Mouse (Mus musculus) thymus, adult 2 months (tissue): Measurements from ENCODE around the gene Cldn2.

Source experiments
- CTCF ChIP-seq: fragments of 200-500 bp; IDR thresholded peaks from 2 replicates; pipeline ENCODE4 v1.5.1; 2012; ENCODE audit warnings: mild to moderate bottlenecking, control low read depth, low read length, moderate library complexity, borderline replicate concordance; ENCODE audit not compliant: control insufficient read depth, poor library complexity, insufficient read depth; ENCODE audit errors: extremely low read depth
- POLR2A ChIP-seq: fragments of 200-500 bp; IDR thresholded peaks from 2 replicates; pipeline ENCODE4 v1.6.1; 2012; ENCODE audit warnings: mild to moderate bottlenecking, low read length, control low read depth, moderate library complexity; ENCODE audit not compliant: control insufficient read depth, poor library complexity, insufficient read depth; ENCODE audit errors: extremely low read depth

GRCm38 (mm10) chrX:139779401-139779800, 21.2 kb upstream of the Cldn2 start:
- TF ChIP-seq CTCF: no peak
- no peak for TF ChIP-seq POLR2A
